Mouse (Mus musculus): Measurements from ENCODE around the gene Hsd17b6. TPM values are rescaled to one million over a fixed set of nuclear protein-coding genes. Genes with fewer than 3 reads are reported as not detected.
"Not testable (repeated sequence)": the region's sequence is repeated elsewhere in the genome, so short reads cannot be mapped to it uniquely, and the experiment has no call there.

The Hsd17b6 gene
- 0.38 and 0.48 TPM in 2 replicates for polyA plus RNA-seq (2015; fragmentation: Nextera tagmentation; extraction: Ambion mirVana)

DNA sequence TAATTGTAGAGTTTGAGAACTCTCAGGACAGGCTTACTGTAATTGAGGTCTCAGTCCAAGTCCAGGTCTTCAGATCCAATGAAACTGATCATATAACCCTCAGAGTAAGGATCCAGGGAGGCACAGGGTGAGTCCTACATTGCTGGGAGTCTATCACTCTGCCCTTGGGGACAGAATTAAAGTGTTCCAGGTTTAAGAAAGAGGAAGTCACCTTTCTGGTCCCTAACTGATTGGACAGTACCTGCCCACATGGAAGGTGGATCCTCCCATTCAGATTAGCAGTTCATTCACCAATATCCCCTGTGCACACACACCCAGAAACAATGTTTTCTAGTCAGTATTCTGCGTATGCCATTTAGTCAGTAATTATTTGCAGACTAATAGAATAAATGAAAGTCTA lies at the start of gene Hsd17b6:
Gene Hsd17b6, minus strand, starts transcription at position 166 of the 400 bp plus-strand sequence.
- WGBS: 97% methylated on average over 1 of the region's 1 CpGs
- Histone ChIP-seq H3K9ac (no peak within 1 kb of the TSS), H3K27ac (no peak within 1 kb of the TSS), H3K36me3 (no peaks in the 10 kb centered on the region), H3K4me2 (replicated peaks) (no peak within 1 kb of the TSS), H3K4me1 (replicated peaks) (0 out of 2 replicates have a peak, but pooled peaks cover 3% of the 10 kb centered on the region), H3K27me3 (replicated peaks) (no peaks in the 10 kb centered on the region), H3K9me3 (no peaks in the 10 kb centered on the region), H3K4me3 (replicated peaks) (no peak within 1 kb of the TSS)
- no peak for ATAC-seq

DNA sequence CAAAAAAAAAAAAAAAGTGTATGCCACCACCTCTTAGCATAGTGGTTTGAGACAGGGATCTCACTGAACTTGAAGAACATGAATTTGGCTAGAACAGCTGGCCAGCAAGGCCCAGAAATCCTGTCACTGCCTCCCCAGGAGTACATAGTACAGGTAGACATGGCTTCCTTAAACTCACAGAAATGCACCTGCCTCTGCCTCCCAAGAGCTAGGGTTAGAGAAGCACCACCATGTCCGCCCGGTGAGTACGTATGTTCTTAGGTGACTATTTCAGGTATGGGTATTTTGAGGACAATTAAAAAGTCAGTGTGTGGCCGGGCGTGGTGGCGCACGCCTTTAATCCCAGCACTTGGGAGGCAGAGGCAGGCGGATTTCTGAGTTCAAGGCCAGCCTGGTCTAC lies 45.6 kb upstream of the Hsd17b6 start:
- 91% methylated on average over 8 of the region's 8 CpGs for WGBS
- 0 out of 2 replicates have a peak, but pooled peaks cover 3% of the 10 kb centered on the region for H3K4me1 ChIP-seq (replicated peaks)
- H3K4me3 ChIP-seq (replicated peaks): no peak overlapping the region
- H3K9ac ChIP-seq: no peak overlapping the region
- H3K9me3 ChIP-seq: no peaks in the 10 kb centered on the region
- ATAC-seq: no peak
- no peak overlapping the region for H3K27ac ChIP-seq
- peaks cover 15% of the 10 kb centered on the region for H3K36me3 ChIP-seq
- H3K4me2 ChIP-seq (replicated peaks): no peak overlapping the region
- H3K27me3 ChIP-seq (replicated peaks): no peaks in the 10 kb centered on the region

DNA sequence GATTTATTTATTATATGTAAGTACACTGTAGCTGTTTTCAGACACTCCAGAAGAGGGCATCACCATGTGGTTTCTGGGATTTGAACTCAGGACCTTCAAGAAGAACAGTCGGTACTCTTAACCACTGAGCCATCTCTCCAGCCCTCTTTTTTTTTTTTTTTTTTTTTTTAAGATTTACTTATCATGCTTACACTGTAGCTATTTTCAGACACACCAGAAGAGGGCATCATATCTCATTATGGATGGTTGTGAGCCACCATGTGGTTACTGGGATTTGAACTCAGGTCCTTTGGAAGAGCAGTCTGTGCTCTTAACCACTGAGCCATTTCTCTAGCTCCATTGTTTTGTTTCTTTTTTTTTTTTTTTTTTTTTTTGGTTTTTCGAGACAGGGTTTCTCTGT lies 44.7 kb upstream of the Hsd17b6 start:
- ATAC-seq, H3K9ac ChIP-seq: not testable (repeated sequence)
- WGBS: 88% methylated on average over 1 of the region's 2 CpGs

DNA sequence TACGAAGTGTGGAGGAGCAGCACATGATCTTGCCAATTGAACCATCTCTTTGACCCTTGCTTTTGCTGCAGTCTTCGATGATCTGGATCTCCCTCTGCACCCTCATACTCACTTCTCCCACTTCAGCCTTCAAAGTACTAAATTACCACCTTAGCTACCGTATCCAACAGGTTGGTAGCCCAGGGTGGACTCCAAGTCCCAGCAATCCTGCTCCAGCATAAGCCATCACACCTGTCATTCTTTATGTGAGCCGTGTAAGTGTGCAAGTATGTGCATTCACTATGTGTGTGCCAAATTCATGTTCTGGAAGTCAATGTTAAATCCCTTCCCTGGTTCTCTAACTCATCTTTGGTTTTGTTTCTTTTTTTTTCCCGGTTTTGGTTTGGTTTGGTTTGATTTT lies 44.2 kb upstream of the Hsd17b6 start:
- no peak overlapping the region for H3K4me3 ChIP-seq (replicated peaks)
- WGBS: 95% methylated on average over 5 of the region's 5 CpGs
- ATAC-seq: no peak

More for the DNA sequence above, 44.7 kb upstream of the Hsd17b6 start:
- H3K27ac ChIP-seq; H3K27me3 ChIP-seq (replicated peaks); H3K4me2 ChIP-seq (replicated peaks); H3K4me3 ChIP-seq (replicated peaks); H3K9me3 ChIP-seq; H3K4me1 ChIP-seq (replicated peaks): not testable (repeated sequence)
- H3K36me3 ChIP-seq: peaks cover 19% of the 10 kb centered on the region

DNA sequence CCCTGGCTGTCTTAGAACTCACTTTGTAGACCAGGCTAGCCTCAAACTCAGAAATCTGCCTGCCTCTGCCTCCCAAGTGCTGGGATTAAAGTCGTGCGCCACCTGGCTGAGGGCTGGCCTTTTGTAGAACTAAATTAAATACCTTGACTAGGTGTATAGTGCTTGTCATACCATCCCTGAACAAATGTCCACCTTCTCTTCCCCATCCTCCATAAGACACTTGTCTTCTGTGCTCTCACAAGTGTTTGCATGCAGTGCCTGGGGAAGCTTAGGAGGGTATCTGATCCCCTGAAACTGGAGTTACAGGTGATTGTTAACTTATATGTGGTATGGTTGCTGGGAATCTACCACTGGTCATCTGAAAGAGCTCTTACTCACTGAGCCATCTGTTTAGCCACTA lies 42.9 kb upstream of the Hsd17b6 start:
- Histone ChIP-seq H3K4me1 (replicated peaks) (no peaks in the 10 kb centered on the region), H3K4me3 (replicated peaks) (no peak overlapping the region), H3K36me3 (peaks cover 26% of the 10 kb centered on the region), H3K9me3 (no peaks in the 10 kb centered on the region), H3K27me3 (replicated peaks) (no peaks in the 10 kb centered on the region), H3K4me2 (replicated peaks) (no peak overlapping the region), H3K9ac (no peak overlapping the region), H3K27ac (no peak overlapping the region)
- no peak for ATAC-seq
- WGBS: 87% methylated on average over 2 of the region's 2 CpGs

More for the DNA sequence above, 44.2 kb upstream of the Hsd17b6 start:
- Histone ChIP-seq H3K36me3 (peaks cover 19% of the 10 kb centered on the region), H3K27me3 (replicated peaks) (no peaks in the 10 kb centered on the region), H3K9me3 (no peaks in the 10 kb centered on the region), H3K9ac (no peak overlapping the region), H3K4me2 (replicated peaks) (no peak overlapping the region), H3K4me1 (replicated peaks) (no peaks in the 10 kb centered on the region), H3K27ac (no peak overlapping the region)

DNA sequence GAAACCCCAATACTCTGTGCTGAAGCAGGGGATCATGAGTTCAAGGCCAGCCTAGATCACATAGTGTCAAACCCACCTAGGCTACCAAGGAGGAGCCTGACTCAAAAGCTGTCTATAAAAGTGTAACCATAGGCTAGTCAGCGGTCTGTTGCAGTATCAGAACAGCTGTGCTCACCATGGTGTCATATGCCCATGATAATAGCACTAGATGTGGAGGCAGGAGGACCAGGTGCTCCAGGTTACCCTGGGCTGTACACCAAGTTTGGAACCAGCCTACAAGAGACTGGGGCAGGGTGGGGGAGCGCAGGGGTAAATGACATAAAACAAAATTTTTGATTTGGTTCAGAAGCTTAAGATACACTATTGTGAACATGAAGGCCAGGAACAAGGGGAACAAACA lies 42.3 kb upstream of the Hsd17b6 start:
- H3K4me1 ChIP-seq (replicated peaks): 0 out of 2 replicates have a peak, but pooled peaks cover 3% of the 10 kb centered on the region
- 100% methylated on average over 2 of the region's 2 CpGs for WGBS
- H3K9ac ChIP-seq: no peak overlapping the region
- H3K36me3 ChIP-seq: peaks cover 30% of the 10 kb centered on the region
- ATAC-seq: no peak
- no peak overlapping the region for H3K27ac ChIP-seq
- H3K27me3 ChIP-seq (replicated peaks): no peaks in the 10 kb centered on the region
- no peak overlapping the region for H3K4me2 ChIP-seq (replicated peaks)
- no peak overlapping the region for H3K4me3 ChIP-seq (replicated peaks)
- H3K9me3 ChIP-seq: no peaks in the 10 kb centered on the region

DNA sequence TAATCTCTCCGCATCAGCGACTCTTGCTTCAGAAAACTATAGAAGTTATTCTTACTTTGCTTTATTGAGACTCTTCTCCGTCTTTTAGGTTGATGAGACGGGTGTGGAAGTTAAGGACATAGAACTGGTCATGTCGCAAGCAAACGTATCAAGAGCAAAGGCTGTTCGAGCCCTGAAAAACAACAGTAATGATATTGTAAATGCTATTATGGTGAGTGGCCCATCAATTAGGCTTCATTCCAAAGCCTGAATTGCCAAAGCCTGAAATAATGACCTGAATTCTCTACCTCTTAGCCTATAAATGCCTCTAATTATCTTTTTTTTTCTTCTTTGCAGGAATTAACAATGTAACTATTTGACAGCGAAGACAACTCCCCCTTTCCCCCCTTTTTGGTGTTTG lies 40.7 kb upstream of the Hsd17b6 start:
- H3K27ac ChIP-seq: no peak overlapping the region
- no peak overlapping the region for H3K9ac ChIP-seq
- peaks cover 16% of the 10 kb centered on the region; the same call in 1 of the 2 replicates for H3K4me1 ChIP-seq (replicated peaks)
- 94% methylated on average over 8 of the region's 8 CpGs for WGBS
- H3K4me2 ChIP-seq (replicated peaks): no peak overlapping the region
- H3K27me3 ChIP-seq (replicated peaks): no peaks in the 10 kb centered on the region
- no peaks in the 10 kb centered on the region for H3K9me3 ChIP-seq
- no peak for ATAC-seq
- H3K36me3 ChIP-seq: peaks cover 40% of the 10 kb centered on the region
- no peak overlapping the region for H3K4me3 ChIP-seq (replicated peaks)

DNA sequence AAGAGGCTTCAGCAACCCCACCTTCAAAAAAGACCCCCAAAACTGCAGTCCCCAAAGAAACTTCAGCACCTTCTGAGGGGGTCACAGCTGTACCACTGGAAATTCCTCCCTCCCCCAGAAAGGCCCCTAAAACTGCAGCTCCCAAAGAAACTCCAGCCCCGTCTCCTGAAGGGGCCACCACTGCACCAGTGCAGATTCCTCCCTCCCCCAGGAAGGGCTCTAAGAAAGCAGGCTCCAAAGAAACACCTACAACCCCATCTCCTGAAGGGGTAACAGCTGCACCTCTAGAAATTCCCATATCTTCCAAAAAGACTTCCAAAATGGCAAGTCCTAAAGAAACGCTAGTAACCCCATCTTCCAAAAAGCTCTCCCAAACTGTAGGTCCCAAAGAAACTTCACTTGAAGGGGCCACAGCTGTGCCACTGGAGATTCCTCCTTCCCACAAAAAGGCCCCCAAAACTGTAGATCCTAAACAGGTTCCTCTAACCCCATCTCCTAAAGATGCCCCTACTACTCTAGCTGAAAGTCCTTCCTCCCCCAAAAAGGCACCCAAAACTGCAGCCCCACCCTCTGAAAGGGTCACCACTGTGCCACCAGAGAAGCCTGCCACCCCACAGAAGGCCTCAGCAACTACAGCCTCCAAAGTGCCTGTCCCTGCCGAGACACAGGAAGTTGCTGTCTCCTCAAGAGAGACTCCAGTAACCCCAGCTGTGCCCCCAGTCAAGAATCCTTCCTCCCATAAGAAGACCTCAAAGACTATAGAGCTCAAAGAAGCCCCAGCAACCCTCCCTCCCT lies 35.8 kb upstream of the Hsd17b6 start:
- no peaks in the 10 kb centered on the region for H3K27me3 ChIP-seq (replicated peaks)
- ATAC-seq: no peak
- peaks cover 39% of the 10 kb centered on the region for H3K36me3 ChIP-seq
- H3K4me3 ChIP-seq (replicated peaks): no peak overlapping the region
- H3K27ac ChIP-seq: no peak overlapping the region
- H3K9ac ChIP-seq: no peak overlapping the region
- peaks cover 37% of the 10 kb centered on the region for H3K4me1 ChIP-seq (replicated peaks)
- H3K9me3 ChIP-seq: no peaks in the 10 kb centered on the region
- no peak overlapping the region for H3K4me2 ChIP-seq (replicated peaks)
- WGBS: 58% methylated on average over 3 of the region's 3 CpGs

DNA sequence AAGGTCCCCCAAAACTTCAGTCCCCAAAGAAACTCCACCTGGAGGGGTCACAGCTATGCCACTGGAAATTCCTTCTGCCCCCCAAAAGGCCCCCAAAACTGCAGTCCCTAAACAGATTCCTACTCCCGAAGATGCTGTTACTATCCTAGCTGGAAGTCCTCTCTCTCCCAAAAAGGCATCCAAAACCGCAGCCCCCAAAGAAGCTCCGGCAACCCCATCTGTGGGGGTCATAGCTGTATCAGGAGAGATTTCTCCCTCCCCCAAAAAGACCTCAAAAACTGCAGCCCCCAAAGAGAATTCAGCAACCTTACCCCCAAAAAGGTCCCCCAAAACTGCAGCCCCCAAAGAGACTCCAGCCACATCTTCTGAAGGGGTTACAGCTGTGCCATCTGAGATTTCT lies 35.1 kb upstream of the Hsd17b6 start:
- Histone ChIP-seq H3K4me1 (replicated peaks) (peaks cover 40% of the 10 kb centered on the region), H3K27me3 (replicated peaks) (no peaks in the 10 kb centered on the region), H3K36me3 (peaks cover 36% of the 10 kb centered on the region), H3K9ac (no peak overlapping the region), H3K4me2 (replicated peaks) (no peak overlapping the region), H3K4me3 (replicated peaks) (no peak overlapping the region), H3K9me3 (no peaks in the 10 kb centered on the region), H3K27ac (no peak overlapping the region)
- no peak for ATAC-seq
- WGBS: 87% methylated on average over 3 of the region's 3 CpGs

DNA sequence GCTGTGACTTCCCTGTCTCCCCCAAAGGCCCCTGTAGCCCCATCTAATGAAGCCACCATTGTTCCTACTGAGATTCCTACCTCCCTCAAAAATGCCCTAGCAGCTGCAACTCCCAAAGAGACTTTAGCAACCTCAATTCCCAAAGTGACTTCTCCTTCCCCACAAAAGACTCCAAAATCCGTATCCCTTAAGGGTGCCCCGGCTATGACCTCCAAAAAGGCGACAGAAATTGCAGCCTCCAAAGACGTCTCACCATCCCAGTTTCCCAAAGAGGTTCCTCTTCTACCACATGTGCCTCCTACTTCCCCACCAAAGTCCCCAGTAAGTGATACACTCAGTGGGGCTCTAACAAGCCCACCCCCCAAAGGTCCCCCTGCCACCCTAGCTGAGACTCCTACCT lies 34.2 kb upstream of the Hsd17b6 start:
- Histone ChIP-seq H3K36me3 (peaks cover 36% of the 10 kb centered on the region), H3K27me3 (replicated peaks) (no peaks in the 10 kb centered on the region), H3K4me1 (replicated peaks) (peaks cover 44% of the 10 kb centered on the region), H3K4me2 (replicated peaks) (no peak overlapping the region), H3K9ac (no peak overlapping the region), H3K9me3 (no peaks in the 10 kb centered on the region), H3K4me3 (replicated peaks) (no peak overlapping the region), H3K27ac (no peak overlapping the region)
- ATAC-seq: no peak
- 85% methylated on average over 4 of the region's 4 CpGs for WGBS

DNA sequence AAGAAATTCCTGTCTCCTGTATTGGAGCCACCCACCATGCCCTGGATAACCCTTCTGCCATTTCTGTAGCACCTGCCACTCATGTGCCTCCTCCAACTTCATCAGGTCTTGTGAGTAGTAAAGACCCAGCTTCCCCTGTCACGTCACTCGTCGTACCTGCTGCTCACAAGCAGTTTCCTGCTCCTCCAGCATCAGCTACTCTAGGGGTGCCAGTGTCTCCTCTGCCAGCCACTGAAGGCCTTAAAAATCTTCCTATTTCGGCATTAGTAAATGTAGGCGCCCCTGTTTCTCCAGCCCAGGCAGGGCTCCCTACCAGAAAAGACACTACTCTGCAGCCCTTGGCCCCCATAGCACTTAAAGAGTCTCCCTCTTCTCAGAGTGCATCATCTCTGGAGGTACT lies 32.9 kb upstream of the Hsd17b6 start:
- Histone ChIP-seq H3K36me3 (peaks cover 29% of the 10 kb centered on the region), H3K4me1 (replicated peaks) (peaks cover 44% of the 10 kb centered on the region)
- WGBS: 91% methylated on average over 5 of the region's 5 CpGs

DNA sequence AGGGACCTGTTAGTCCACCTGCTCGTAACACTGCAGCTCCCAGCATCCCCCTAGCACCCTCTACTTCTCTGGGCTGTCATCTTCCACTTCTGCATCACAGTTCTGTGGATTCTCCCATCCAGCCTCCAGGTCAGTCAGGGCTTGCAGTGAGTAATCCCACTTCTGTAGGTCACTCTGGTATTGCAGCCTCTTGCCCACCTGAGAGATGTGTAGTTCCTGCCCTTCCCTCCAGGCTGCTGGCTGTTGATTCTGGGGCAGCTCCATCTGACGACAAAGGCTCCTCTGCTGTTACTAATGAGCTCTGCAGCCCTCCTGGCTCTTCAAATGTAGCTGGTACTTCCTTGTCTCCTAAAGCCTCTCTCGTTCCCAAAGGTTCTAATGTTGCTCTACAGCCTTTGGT lies 32.4 kb upstream of the Hsd17b6 start:
- 63% methylated on average over 3 of the region's 3 CpGs for WGBS
- Histone ChIP-seq H3K4me1 (replicated peaks) (peaks cover 42% of the 10 kb centered on the region), H3K9ac (no peak overlapping the region), H3K9me3 (no peaks in the 10 kb centered on the region), H3K36me3 (peaks cover 26% of the 10 kb centered on the region), H3K4me2 (replicated peaks) (no peak overlapping the region), H3K4me3 (replicated peaks) (no peak overlapping the region), H3K27ac (no peak overlapping the region), H3K27me3 (replicated peaks) (no peaks in the 10 kb centered on the region)
- no peak for ATAC-seq

More for the DNA sequence above, 32.9 kb upstream of the Hsd17b6 start:
- Histone ChIP-seq H3K27me3 (replicated peaks) (no peaks in the 10 kb centered on the region), H3K4me2 (replicated peaks) (no peak overlapping the region), H3K9ac (no peak overlapping the region), H3K9me3 (no peaks in the 10 kb centered on the region), H3K27ac (no peak overlapping the region), H3K4me3 (replicated peaks) (no peak overlapping the region)
- no peak for ATAC-seq

DNA sequence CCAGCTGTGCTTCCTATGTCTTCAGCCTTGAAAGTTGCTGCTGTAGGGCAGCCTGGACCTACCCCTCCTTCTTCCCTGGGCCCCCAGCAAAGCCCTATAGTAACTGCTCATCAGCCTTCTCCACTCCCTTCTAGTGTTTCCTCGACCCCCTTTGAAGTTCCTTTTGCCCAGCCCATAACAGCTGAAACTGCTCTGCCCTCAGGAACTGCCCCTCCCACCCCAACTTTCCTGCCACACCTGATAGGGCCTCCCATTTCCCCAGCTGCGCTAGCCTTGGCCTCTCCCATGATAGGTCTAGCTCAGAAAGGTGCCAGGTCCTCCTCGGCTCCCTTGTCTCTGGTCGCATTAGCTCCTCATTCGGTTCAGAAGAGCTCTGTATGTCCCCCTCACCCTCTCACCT lies 31.8 kb upstream of the Hsd17b6 start:
- Histone ChIP-seq H3K4me1 (replicated peaks) (peaks cover 39% of the 10 kb centered on the region), H3K4me3 (replicated peaks) (no peak overlapping the region), H3K27ac (no peak overlapping the region), H3K27me3 (replicated peaks) (no peaks in the 10 kb centered on the region), H3K4me2 (replicated peaks) (peak overlapping the region; percentile 32), H3K9me3 (no peaks in the 10 kb centered on the region), H3K9ac (peak overlapping the region; percentile 0; the same call in 1 of the 2 replicates), H3K36me3 (peaks cover 19% of the 10 kb centered on the region)
- 47% methylated on average over 5 of the region's 5 CpGs for WGBS
- ATAC-seq: no peak; the same call in 1 of the 2 replicates

Data from intestine, embryonic 15.5 days (tissue).